Mouse (Mus musculus): ENCODE measurements around the gene Krtap28-13.

Gene Krtap28-13

DNA sequence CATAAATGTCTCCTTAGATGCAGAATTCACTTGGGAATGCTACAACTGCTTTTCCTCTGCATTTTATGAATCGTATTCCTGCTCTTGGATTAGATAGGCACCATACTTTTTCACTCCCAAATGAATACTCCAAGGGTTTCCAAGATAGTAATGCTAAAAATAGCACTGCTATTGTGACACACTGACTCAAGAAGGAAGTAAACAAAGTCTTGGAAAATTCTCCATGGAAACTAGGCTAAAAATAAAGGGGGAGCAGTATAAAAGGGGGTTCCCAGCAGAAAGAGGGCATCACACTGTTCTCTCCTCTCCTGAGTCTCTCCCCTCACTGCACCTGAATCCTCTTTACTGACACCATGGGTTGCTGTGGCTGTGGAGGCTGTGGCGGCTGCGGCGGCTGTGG lies at the start of gene Krtap28-13:
Krtap28-13 (plus strand) TSS at position 288 of the 400 bp plus-strand sequence.
- no peak for DNase-seq (ENCODE audit: low read depth, low spot score)

DNA sequence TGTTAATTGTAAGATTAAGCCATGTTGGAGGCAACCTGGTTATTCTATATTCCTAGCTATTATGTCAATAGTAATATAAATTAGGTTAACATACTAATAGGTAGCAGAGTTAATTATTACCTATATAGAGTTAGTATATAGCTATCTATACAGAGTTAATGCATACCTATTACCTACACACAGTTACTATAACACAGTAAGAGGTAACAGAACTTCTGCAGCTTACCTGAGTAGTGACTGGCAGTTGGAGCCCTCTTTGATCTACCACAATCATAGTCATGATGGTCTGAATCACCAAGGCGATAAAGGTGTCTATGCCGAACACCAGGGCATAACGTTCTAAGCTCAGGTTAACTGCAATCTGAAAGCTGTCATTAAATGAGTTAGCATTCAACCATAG lies 46.3 kb upstream of the Krtap28-13 start:
- no peak for DNase-seq (ENCODE audit: low read depth, low spot score)

DNA sequence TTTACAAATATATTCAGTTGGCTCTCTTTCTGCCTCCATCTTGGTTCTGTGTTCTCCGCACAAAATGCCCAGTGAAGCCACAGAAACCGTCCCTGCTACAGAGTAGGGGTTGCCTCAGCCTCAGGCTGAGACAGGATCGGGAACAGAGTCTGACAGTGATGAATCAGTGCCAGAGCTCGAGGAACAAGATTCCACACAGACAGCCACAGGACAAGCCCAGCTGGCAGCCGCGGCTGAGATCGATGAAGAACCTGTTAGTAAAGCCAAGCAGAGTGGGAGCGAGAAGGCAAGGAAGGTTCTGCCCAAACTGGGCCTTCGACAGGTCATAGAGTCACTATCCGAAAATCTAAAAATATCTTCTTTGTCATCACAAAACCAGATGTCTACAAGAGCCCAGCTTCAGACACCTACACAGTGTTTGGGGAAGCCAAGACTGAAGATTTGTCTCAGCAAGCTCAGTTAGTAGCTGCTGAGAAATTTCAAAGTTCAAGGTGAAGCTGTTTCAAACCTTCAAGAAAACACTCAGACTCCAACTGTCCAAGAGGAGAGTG lies 45.3 kb upstream of the Krtap28-13 start:
- no peak for DNase-seq (ENCODE audit: low read depth, low spot score)

DNA sequence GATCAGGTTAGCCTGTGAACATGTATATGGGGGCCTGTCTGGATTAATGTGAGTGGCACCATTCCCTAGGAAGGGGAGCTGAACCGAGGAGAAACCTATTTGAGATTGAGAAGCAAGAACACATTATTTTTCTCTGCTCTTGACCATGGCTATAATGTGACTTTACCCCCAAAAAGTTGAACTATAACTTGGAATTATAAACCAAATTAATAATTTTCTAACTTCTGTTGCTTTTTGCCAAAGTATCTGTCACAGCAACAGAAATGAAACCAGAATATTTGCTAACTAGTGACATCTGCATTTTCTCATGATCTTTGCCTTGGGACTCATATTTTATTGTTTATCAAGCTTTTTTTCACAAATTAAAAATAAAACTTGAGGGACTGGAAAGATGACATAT lies 44.2 kb upstream of the Krtap28-13 start:
- no peak for DNase-seq (ENCODE audit: low read depth, low spot score)

DNA sequence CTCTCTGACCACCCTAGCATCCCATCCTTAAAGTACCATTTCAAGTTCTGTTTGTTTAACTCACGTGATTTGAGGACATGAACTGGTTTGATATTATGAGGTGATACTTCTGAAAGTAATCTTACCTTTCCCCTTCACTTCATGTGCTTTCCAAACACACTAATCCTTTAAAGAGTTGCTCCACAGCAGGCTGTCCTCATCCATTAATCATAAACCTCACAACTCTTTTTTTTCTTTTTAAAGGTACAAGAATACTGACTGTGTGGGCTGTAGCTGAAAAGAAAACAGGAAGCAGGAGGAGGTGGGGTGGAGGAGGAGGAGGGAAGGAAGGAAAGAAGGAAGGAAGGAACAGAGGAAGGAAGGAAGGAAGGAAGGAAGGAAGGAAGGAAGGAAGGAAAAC lies 28.8 kb upstream of the Krtap28-13 start:
- DNase-seq (ENCODE audit: low read depth, low spot score), result no peak

DNA sequence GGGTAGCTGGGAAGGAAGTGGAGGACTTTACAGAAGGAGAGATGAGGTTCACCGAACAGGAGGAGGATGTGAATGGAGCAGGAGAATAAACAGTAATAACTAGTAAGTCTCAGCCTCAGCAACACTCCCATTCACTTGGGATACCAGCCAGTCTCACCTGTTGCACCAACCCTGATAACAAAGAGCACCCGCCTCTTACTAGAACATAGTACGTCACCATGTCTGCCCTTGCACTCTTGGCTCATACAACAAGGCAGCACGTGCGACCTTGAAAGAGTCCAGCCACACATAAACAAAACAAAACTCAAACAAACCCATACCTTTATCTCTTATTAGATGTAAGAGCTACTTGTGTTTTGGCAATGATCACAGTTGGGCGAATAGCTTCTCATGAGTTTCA lies 28.2 kb upstream of the Krtap28-13 start:
- DNase-seq (ENCODE audit: low read depth, low spot score), result no peak

DNA sequence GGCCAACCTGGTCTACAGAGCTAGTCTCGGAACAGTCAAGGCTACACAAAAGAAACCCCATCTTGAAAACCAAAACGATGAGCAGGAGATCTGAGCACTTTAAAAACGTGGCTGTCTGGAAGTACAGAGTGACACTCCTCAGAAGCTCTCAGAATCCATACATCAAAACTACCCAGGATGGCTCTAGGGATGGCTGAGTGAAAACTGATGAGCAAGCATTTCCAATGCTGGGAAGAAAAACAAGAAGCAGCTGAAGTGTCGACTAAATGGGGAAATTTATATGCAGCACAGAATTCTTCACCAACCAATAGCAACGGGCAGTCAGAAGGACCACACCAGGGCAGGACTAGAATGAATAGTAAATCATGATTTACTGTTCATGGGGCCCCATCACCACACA lies 26.2 kb upstream of the Krtap28-13 start:
- no peak for DNase-seq (ENCODE audit: low read depth, low spot score)

DNA sequence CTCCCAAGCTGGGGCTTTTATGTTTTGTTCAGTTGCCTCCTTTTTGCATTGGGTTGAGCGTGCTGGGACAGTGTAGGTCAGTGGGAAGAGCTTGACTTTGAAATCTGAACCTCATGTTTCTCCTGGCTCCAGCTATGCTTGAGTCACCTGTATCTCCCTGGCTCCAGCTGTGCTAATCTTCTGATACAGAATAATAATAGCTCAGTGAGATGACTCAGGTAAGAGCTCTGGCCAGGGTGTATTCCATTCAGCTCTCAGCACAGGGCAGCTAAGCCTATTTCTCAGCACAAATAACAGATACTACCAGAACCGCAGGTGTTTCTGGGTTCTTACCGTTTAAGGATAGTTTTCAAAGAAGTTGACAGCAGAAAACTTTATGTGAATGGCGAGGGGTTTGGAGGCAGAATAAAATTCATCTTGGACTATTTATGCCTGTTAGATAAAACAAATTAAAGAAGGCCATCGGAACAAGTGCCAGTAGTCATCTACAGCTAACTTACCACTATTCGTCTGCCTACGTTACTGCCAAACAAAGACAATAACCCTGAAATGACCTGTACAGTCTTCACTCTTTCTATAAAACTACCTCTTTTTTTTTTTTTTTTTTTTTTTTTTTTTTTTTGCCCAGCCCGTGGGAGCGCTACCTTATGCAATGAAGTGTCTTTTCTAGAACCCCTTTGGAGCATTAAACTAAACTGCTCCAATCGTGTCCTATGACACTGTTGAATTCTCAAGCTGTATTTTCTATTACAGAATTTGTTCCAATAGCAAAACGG lies 23.6 kb upstream of the Krtap28-13 start:
- no peak for DNase-seq (ENCODE audit: low read depth, low spot score)

DNA sequence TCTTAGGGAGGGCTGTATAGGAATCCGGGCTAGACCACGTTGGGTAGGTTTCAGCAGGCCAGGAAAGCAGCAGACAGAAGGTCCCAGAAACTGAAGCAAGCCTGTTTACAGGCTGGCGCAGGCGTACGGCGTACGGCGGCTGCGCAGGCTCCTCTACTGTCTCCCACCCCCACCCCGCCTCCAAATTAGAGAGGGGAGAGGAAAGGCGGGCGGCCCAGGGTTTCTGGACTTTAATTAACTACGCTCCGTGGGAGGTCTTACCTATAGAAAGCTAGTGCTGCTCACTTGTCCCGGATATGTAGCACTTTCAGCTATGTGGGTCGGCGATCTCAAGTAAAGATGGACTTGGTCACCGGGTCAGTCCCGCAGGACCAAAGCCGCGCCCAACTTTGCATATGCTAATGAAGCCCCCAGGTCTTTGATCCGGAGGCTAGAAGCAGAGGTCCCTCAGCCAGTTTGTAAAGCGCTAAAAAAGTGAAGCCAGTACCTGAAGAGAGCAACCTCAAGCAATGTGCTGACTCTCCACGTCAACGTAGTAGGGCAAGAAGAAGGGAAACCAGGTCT lies 22.5 kb upstream of the Krtap28-13 start, which contains the start of gene Slc19a3:
Slc19a3 (minus strand) TSS at position 340 of the 564 bp plus-strand sequence.
- peak; percentile 34 for DNase-seq (ENCODE audit: low read depth, low spot score)

DNA sequence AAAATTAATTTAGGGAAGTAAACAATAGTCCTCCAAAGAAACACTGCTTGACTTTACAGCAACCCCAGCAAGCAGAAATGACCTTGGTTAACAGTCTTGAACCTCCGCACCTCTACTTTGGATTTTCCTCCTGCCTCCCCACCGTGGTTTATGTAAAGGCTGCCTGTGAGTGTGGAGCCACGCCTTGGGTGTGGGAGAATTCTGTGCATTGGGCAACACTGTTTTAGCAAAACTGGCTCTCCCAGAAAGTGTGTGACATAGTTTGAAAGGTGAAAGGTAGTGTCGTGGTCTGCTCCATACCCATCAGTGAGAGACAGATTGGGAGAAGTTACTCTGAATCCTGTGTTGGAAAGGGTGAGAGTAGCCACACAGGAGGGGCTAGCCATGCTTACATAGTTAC lies 21.6 kb upstream of the Krtap28-13 start:
- DNase-seq (ENCODE audit: low read depth, low spot score), result no peak

GRCm38 (mm10) chr1:83042380-83042779 lies 18.4 kb upstream of the Krtap28-13 start, which contains the start of gene Krtap28-10:
TSS of gene Krtap28-10 (minus strand) at chr1:83042480.
- DNase-seq (ENCODE audit: low read depth, low spot score), result no peak

DNA sequence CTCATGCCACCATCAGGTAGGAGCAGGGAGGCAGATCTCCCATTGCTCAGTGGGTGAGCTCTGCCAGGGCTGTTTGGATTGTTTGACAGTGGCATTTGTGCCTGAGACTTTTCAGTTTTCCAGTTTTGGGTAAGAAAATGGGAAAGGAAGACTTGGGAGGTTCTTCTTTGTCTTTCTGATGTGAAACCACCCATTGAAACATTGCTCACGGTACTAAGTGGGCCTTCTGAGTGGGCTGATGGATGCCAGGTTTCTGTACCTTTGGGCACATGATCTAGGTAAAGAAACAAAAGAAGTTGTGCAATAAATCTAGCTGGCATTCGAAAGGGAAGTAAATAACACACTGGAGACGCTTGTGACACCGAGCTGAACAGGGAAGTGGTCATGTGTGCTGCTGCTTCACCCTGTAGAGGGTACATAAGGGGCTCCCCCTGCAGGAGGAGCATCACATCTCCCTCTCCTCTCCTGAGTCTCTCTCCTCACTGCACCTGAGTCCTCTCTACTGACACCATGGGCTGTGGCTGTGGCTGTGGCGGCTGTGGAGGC lies 15.8 kb upstream of the Krtap28-13 start, which contains the start of gene Gm47969:
Gm47969 (plus strand) TSS at position 51 of the 546 bp plus-strand sequence.
- no peak for DNase-seq (ENCODE audit: low read depth, low spot score)

GRCm38 (mm10) chr1:83058481-83058880 lies 2.2 kb upstream of the Krtap28-13 start:
- no peak for DNase-seq (ENCODE audit: low read depth, low spot score)

- no peak for DNase-seq (ENCODE audit: low read depth, low spot score)
Measured at GRCm38 (mm10) chr1:83059278-83059677, 1.5 kb upstream of the Krtap28-13 start, which contains the start of gene A030005K14Rik. TSS of gene A030005K14Rik (minus strand) at chr1:83059378.

DNA sequence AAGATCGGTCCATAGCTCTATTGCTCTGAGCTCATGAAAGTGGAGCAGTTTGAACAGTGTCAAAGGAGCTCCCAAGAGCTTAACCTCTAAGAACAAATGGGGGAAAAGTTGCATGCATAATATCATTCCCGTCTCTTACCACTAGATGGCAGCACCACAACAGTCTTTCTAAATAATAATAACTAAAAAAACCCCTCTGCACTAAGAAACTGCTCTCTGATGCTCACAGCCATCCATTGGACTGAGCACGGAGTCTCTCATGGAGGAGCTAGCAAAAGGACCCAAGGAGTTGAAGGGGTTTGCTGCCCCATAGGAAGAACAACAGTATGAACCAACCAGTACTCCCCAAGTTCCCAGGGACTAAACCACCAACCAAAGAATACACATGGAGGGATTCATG lies 4.1 kb downstream of the Krtap28-13 start:
- DNase-seq (ENCODE audit: low read depth, low spot score), result no peak

- DNase-seq (ENCODE audit: low read depth, low spot score), result no peak
Measured at GRCm38 (mm10) chr1:83066577-83066976, 5.8 kb downstream of the Krtap28-13 start.

GRCm38 (mm10) chr1:83067205-83067604 lies 6.5 kb downstream of the Krtap28-13 start:
- no peak for DNase-seq (ENCODE audit: low read depth, low spot score)

GRCm38 (mm10) chr1:83075526-83076189 lies 14.9 kb downstream of the Krtap28-13 start:
- no peak for DNase-seq (ENCODE audit: low read depth, low spot score)

DNA sequence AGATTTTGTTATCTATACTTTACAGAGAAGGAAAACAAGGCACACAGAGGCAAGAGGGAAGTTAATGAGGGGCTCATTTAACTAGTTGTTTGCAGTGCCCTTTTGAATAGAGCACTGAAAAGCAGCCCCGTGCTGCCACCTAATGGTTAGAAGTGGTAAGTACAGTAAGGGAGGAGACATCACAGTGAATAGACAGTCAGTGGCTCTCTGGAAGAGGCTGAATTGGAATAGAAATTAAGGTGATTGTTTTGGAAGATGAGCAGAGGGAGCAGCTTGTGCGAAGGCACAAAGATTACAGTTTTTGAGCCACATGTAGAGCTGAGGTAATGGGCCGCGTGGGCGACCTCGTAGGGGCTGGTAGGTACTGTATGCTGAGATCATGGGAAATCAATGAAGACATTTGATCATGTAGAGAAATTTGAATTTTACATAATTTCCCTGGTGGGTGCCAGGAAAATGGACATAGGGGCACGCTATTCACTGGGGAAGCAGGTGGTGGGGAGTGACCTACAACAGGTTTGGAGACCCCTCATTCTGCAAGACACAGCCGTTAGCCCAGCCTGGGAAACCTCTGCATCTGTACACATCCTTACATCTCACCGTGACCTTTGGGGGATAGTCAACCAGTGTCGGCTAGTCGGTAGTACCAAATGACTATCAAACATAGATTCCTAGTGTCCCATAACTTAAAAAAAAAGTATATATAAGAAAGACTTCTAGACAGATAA lies 15.6 kb downstream of the Krtap28-13 start:
- DNase-seq (ENCODE audit: low read depth, low spot score), result peak; percentile 61

DNA sequence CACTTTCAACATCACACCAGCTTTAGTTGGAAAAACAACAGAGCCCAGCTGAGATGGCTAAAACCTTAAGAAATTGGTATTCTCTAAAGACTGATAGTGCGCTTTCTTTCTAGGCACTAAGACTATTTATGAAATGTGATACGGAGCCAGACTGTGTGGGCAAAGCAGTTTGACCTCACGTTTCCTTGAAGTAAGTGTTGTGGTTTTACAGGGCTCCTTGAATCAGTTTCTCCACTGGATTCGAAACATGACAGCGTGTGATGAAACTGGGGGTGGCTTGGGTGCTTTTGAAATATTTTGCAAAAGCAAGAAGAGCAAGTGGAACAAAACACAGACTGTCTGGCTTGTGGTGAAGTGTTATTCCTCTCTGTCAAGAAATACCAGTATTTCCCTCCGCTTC lies 16.3 kb downstream of the Krtap28-13 start:
- DNase-seq (ENCODE audit: low read depth, low spot score), result no peak

GRCm38 (mm10) chr1:83084790-83085189 lies 24.1 kb downstream of the Krtap28-13 start:
- DNase-seq (ENCODE audit: low read depth, low spot score), result no peak

Data from brain, embryonic 18.5 days (tissue).